Mouse (Mus musculus) limb, embryonic 11.5 days (tissue): ENCODE results near the gene Tk1. TPM values are rescaled to one million over a fixed set of nuclear protein-coding genes. Genes with fewer than 3 reads are reported as not detected.

Experiments used
- ATAC-seq: fragments of 200-750 bp; cut with Nextera tagmentation; 2 replicates; pipeline ENCODE4 v1.8.0; 2017; ENCODE audit warnings: low read depth; ENCODE audit not compliant: insufficient number of reproducible peaks, low FRiP score, low TSS enrichment
- DNase-seq: peaks from one replicate; pipeline ENCODE4 v3.0.0-alpha.2; 2015; ENCODE audit warnings: low spot score
- H3K27ac ChIP-seq: fragments of 300-500 bp; sonication (generic); replicated peaks from 2 replicates; pipeline ENCODE4 v1.5.1; 2014; ENCODE audit warnings: low read depth, mild to moderate bottlenecking, low read length
- H3K27me3 ChIP-seq: fragments of 300-500 bp; sonication (generic); 2 replicates; pipeline ENCODE4 v1.6.1; 2014; ENCODE audit warnings: mild to moderate bottlenecking, low read length, mixed read lengths; ENCODE audit not compliant: control insufficient read depth, insufficient read depth
- H3K36me3 ChIP-seq: fragments of 300-500 bp; sonication (generic); 2 replicates; pipeline ENCODE4 v1.6.1; 2014; ENCODE audit warnings: mild to moderate bottlenecking, low read length, moderate library complexity, mixed read lengths; ENCODE audit not compliant: control insufficient read depth, insufficient read depth
- H3K4me1 ChIP-seq: fragments of 300-500 bp; sonication (generic); 2 replicates; pipeline ENCODE4 v1.6.1; 2014; ENCODE audit warnings: low read length, mixed read lengths; ENCODE audit not compliant: control insufficient read depth, insufficient read depth
- H3K4me2 ChIP-seq: fragments of 300-500 bp; sonication (generic); 2 replicates; pipeline ENCODE4 v1.6.1; 2014; ENCODE audit warnings: low read depth, mild to moderate bottlenecking, moderate library complexity; ENCODE audit not compliant: severe bottlenecking
- H3K4me3 ChIP-seq: fragments of 300-500 bp; sonication (generic); 2 replicates; pipeline ENCODE4 v1.5.1; 2014; ENCODE audit warnings: low read depth, low read length
- H3K9ac ChIP-seq: fragments of 300-500 bp; sonication (generic); 2 replicates; pipeline ENCODE4 v1.6.1; 2014; ENCODE audit warnings: mild to moderate bottlenecking, low read length
- H3K9me3 ChIP-seq: fragments of 300-500 bp; sonication (generic); 2 replicates; pipeline ENCODE4 v1.6.1; 2016; ENCODE audit warnings: low read length; ENCODE audit not compliant: control insufficient read depth
- WGBS: fragments of 180-500 bp; shearing (Covaris S2); extraction: QIAGEN DNeasy Blood & Tissue Kit; methylation state at CpG from one replicate; pipeline ENCODE4 v1.1.7; 2014; 5-methylcytosine and 5-hydroxymethylcytosine counted together
- polyA plus RNA-seq: library from polyadenylated mRNA; unstranded; fragments of >200 nt; fragmentation: Nextera tagmentation; extraction: Ambion mirVana; gene quantifications from 2 replicates; pipeline ENCODE4 v1.2.1, GENCODE M21; 2014

Gene Tk1
- polyA plus RNA-seq, 1 experiment from 2014 or later = 138 TPM

- Histone ChIP-seq H3K27ac (no peak overlapping the region), H3K4me1 (peaks cover 10% of the 10 kb centered on the region), H3K9me3 (no peaks in the 10 kb centered on the region), H3K27me3 (no peaks in the 10 kb centered on the region), H3K4me2 (no peak overlapping the region), H3K36me3 (no peaks in the 10 kb centered on the region), H3K4me3 (no peak overlapping the region), H3K9ac (no peak overlapping the region)
- WGBS = 88% methylated on average over 9 of the region's 9 CpGs
- DNase-seq = no peak
- no peak for ATAC-seq
Observed at GRCm38 (mm10) chr11:117830401-117830800, 4.5 kb upstream of the Tk1 start.

DNA sequence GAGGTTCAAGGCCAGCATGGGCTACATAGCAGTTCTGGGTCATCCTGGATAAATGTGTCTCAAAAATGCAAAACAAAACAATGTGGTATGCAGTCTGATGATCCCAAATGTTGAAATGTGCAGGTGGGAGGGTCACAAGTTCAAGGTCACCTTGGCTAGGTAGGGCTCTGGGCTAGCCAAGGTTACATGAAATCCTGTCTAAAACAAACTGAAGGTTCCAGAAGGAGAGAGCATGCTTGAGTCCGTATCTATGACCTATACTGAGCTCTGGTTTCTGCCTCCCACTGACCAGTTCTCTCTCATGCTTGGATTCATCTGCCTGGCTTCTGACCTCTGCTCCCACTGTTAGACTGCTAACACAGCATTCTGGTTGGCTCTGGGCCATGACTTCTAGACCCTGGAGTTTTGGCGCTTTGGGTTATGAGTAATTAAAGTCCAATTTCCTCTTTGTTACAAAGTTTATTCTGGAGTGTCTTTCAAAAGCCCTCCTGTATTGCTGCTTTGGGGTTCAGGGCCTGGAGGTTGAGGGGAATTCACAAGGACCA, 3.9 kb upstream of the Tk1 start:
- Histone ChIP-seq H3K4me3 (no peak overlapping the region), H3K4me1 (peaks cover 10% of the 10 kb centered on the region), H3K9ac (no peak overlapping the region), H3K9me3 (no peaks in the 10 kb centered on the region), H3K36me3 (no peaks in the 10 kb centered on the region), H3K27me3 (no peaks in the 10 kb centered on the region), H3K27ac (no peak overlapping the region), H3K4me2 (no peak overlapping the region)
- no peak for ATAC-seq
- 85% methylated on average over 2 of the region's 2 CpGs for WGBS
- DNase-seq = no peak

- no peaks in the 10 kb centered on the region for H3K9me3 ChIP-seq
- no peak for ATAC-seq
- no peak overlapping the region for H3K4me2 ChIP-seq
- H3K27me3 ChIP-seq = no peaks in the 10 kb centered on the region
- no peak for DNase-seq
- H3K36me3 ChIP-seq = no peaks in the 10 kb centered on the region
- no peak overlapping the region for H3K4me3 ChIP-seq
- H3K4me1 ChIP-seq = peaks cover 15% of the 10 kb centered on the region
- H3K27ac ChIP-seq = no peak overlapping the region
- 66% methylated on average over 9 of the region's 9 CpGs for WGBS
- no peak overlapping the region for H3K9ac ChIP-seq
Observed at GRCm38 (mm10) chr11:117828888-117829604, 3.2 kb upstream of the Tk1 start.

DNA sequence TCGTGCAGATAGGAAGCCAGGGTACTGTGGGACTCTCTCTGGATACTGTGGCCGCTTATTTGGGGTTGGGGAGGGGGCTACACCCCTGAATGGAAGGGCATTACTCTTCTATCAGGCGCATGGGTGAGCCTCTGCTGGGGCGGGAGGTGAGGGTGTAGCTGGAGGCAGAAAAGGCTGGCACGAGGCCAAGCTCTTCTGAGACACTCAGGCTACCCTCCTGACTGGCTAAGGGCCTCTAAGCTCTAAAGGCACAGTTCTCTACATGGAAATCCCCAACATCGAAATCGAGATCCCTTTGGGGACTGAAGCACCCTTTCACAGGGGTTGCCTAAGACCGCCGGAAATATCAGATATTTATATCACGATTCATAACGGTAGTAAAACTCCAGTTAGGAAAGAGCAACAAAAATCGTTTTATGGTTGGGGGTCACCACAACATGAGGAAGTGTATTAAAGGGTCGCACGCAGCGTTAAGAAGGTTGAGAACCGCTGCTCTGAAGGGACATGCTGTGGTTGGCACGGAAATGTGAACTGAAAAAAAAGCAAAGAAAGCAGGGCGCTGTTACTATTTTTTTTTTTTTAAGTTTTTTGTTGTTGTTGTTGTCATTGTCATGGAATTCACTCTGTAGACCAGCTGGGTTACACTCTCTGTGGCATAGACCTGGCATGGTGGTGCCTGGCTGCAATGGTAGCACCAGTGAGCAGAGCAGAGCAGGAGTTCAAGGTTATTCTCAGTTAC, 2.4 kb upstream of the Tk1 start:
- WGBS = 88% methylated on average over 18 of the region's 18 CpGs
- H3K36me3 ChIP-seq = no peaks in the 10 kb centered on the region
- no peak overlapping the region for H3K27ac ChIP-seq
- no peak overlapping the region for H3K4me2 ChIP-seq
- no peak overlapping the region for H3K9ac ChIP-seq
- peaks cover 20% of the 10 kb centered on the region for H3K4me1 ChIP-seq
- H3K4me3 ChIP-seq = no peak overlapping the region
- H3K9me3 ChIP-seq = no peaks in the 10 kb centered on the region
- no peaks in the 10 kb centered on the region for H3K27me3 ChIP-seq
- DNase-seq (no peak), ATAC-seq (no peak)

GRCm38 (mm10) chr11:117827386-117827785, 1.5 kb upstream of the Tk1 start:
- WGBS = 34% methylated on average over 3 of the region's 3 CpGs
- Histone ChIP-seq H3K4me2 (0 out of 2 replicates have a peak overlapping the region, but pooled peaks have one; percentile 10), H3K4me1 (peaks cover 20% of the 10 kb centered on the region), H3K9ac (peak overlapping the region; percentile 12; the same call in 1 of the 2 replicates), H3K27me3 (no peaks in the 10 kb centered on the region), H3K9me3 (no peaks in the 10 kb centered on the region), H3K4me3 (no peak overlapping the region), H3K36me3 (peaks cover 3% of the 10 kb centered on the region; the same call in 1 of the 2 replicates), H3K27ac (no peak overlapping the region)
- DNase-seq = no peak
- no peak for ATAC-seq

DNA sequence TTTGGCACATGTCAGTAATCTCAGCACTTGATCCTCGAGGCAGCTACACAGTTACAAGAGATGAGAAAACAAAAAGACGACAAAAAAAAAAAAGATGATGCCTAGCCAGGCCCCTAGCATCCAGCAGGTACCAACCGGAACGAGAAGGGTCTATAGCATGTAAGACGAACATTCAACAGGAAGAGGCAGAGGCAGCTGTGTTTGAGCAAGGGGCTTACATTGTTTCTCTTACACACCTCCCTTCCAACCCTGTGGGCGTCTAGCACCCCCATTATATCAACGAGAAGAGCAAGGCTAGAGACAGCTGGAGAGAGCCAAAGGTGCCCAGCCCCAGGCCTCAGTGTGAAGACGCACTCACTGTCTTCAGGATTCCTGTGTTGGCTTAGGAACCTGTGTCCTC, 1.0 kb upstream of the Tk1 start:
- H3K36me3 ChIP-seq = peaks cover 3% of the 10 kb centered on the region; the same call in 1 of the 2 replicates
- H3K4me1 ChIP-seq = peaks cover 20% of the 10 kb centered on the region
- H3K9ac ChIP-seq = peak overlapping the region; percentile 28; the same call in 1 of the 2 replicates
- 0 out of 2 replicates have a peak overlapping the region, but pooled peaks have one; percentile 95 for H3K27ac ChIP-seq
- 74% methylated on average over 8 of the region's 8 CpGs for WGBS
- H3K4me2 ChIP-seq = peak overlapping the region; percentile 90; the same call in 1 of the 2 replicates
- DNase-seq (no peak), ATAC-seq (no peak)
- no peaks in the 10 kb centered on the region for H3K27me3 ChIP-seq
- H3K9me3 ChIP-seq = no peaks in the 10 kb centered on the region
- H3K4me3 ChIP-seq = no peak overlapping the region

DNA sequence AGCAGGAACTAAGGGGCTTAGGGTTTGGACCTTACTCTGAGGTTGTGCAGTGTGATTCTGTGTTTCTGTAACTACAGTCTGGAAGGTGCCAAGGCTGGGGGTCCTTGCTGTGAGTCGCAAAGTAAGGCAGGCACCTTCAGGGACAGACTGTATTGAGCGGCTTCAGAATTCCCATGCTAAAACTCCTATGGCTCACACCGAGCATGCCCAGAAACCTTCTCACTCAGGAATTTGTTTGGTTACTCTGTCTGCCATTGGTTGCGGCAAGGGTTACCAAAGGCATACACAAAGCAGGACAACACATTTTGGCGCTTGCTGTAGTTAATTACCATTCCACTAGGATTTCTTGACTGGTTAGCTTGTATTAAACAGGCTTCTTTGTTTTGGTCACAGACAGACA, 272 bp upstream of the Tk1 start:
- peak overlapping the region; percentile 93 for H3K9ac ChIP-seq
- H3K4me2 ChIP-seq = peak overlapping the region; percentile 90
- ATAC-seq = peak; percentile 36; the same call in 1 of the 2 replicates
- WGBS = 11% methylated on average over 5 of the region's 5 CpGs
- peak overlapping the region; percentile 81 for H3K4me3 ChIP-seq
- no peaks in the 10 kb centered on the region for H3K9me3 ChIP-seq
- H3K36me3 ChIP-seq = peaks cover 6% of the 10 kb centered on the region; the same call in 1 of the 2 replicates
- H3K27me3 ChIP-seq = no peaks in the 10 kb centered on the region
- no peak for DNase-seq
- peak overlapping the region; percentile 95 for H3K27ac ChIP-seq
- H3K4me1 ChIP-seq = peaks cover 20% of the 10 kb centered on the region
